Mouse (Mus musculus): ENCODE measurements at regions not wholly inside any gene's neighbourhood (a gene's known extent, or its start where the extent isn't known, plus 50 kb on each side); places are given as distances from the start of the nearest gene placed in this dataset.

DNA sequence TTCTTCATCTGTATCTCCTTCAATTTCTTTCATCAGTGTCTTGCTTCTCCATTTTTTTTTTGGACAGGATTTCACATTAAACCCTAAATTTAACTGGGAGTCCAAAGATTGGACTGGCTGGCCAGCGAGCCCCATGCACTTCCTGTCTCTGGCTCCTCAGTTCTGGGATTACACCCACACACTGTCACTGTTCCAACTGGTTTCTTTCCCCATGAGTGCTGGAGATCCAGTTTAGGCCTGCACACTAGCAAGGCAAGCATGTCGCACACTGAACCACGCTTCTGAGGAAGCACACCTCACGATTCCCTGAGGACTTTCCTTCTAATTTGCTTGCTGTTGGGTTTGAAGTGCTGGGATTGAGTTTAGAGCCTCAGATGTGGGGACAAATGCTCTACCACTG is 50.5 kb upstream of the Sash1 start:
- 84% methylated on average over 4 of the region's 4 CpGs for WGBS
- no peak overlapping the region for H3K9ac ChIP-seq (replicated peaks; ENCODE audit: low read length)
- no peak for DNase-seq (ENCODE audit: low spot score)
- no peak overlapping the region for H3K27ac ChIP-seq (replicated peaks; ENCODE audit: low read depth, low read length)
- no peaks in the 10 kb centered on the region for H3K36me3 ChIP-seq (replicated peaks; ENCODE audit: control insufficient read depth, insufficient read depth, low read depth, low read length)
- no peaks in the 10 kb centered on the region for H3K9me3 ChIP-seq (replicated peaks; ENCODE audit: control insufficient read depth, low read length)
- H3K27me3 ChIP-seq (ENCODE audit: control insufficient read depth, insufficient read depth, low read length): no peaks in the 10 kb centered on the region
- H3K4me1 ChIP-seq (ENCODE audit: control insufficient read depth, insufficient read depth, low read length): no peaks in the 10 kb centered on the region
- no peak for ATAC-seq (replicated peaks; ENCODE audit: insufficient number of reproducible peaks, low FRiP score, low TSS enrichment, low read depth)
- no peak overlapping the region for H3K4me3 ChIP-seq (ENCODE audit: low read depth, low read length)
- no peak overlapping the region for H3K4me2 ChIP-seq (ENCODE audit: low read depth, low read length)

Data from embryonic facial prominence, embryonic 11.5 days (tissue).